Mouse (Mus musculus) layer of hippocampus, adult 9-11 months (tissue): ENCODE data around the gene Gm21985.

Source experiments
- DNase-seq: peaks from one replicate; pipeline ENCODE4 v3.0.0; 2022

Gene Gm21985

GRCm38 (mm10) chr2:112266242-112266592 is at the start of gene Gm21985:
Gene Gm21985, plus strand, starts transcription at chr2:112266314.
- DNase-seq, result peak; percentile 59

DNA sequence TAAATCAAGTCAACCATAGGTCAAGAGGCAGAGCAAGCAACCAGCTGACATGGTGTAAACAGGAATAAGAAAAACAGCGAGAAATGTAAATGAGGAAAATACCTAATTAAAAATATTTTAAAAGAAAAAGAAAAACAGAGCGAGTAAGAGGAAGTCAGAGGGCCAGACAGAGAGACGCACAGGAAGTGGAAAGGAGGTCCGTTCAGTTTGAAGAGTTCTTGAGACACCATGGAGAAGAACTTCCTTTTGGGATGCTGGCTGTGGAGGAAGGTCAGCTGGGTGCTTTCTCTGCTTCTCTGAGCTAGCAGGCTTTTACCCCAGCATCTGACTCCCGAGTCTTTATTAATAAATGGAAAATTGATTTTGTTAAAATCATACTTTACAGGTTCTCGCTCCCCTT is 48.5 kb upstream of the Gm21985 start:
- DNase-seq, result no peak

DNA sequence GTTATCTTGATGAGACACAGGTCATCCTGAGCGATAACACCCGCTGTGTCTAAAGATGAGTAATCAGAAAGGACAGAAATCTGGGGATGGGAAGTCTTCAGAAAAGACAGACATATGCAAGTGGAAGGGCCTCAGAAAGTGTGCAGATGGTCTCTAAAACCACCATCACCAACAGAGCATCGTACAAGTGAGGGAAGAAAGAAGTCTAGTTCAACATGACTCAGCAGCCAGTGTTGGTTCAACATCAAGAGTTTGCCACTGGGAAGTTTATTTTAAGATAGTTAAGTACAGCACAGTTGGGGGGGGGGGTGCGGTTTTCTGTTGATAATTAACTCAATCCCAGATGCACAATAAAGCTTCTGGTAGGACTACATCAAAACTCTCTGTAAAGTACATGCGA is 45.2 kb upstream of the Gm21985 start:
- DNase-seq, result no peak

- no peak for DNase-seq
Measured at GRCm38 (mm10) chr2:112222607-112223006, 43.5 kb upstream of the Gm21985 start.

DNA sequence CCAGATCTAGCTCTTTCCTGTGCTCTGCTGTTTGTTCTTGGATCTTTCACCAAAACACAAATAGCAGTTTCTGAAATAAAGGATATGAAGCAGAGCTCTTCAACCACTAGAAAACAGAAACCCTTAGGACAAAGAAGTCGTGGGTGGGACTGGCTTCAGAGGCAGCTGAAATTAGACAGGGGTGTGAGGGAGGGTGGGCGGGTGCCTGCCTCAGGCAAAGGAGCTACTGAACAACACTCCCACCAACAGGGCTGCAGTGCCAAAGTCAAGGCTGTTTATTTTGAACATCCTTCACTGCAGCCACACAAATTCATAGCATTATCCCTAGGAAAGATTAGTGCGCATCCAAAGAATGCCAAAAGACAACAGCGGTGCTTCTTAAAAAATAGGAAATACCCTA is 41.8 kb upstream of the Gm21985 start:
- DNase-seq, result no peak

DNA sequence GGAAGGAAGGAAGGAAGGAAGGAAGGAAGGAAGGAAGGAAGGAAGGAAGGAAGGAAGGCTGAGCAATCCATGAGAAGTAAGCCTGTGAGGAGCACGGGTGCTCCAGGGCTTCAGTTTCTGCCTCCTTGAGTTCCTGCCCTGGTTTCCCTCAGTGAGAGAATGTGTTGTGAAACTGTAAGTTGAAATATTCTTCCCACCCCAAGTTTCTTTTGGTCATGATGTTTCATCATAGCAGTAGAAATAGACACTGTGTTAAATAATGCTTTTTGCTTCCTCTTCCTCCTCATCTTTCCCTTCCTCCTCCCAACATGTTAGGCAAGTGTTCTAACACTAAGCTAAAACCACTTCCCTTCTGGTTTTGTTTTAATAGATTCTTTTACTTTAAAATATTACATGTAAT is 33.5 kb upstream of the Gm21985 start:
- DNase-seq, result no peak

- DNase-seq, result no peak
Measured at GRCm38 (mm10) chr2:112236620-112237019, 29.5 kb upstream of the Gm21985 start.

- no peak for DNase-seq
Measured at GRCm38 (mm10) chr2:112238006-112238405, 28.1 kb upstream of the Gm21985 start.

GRCm38 (mm10) chr2:112239212-112239934 is 26.7 kb upstream of the Gm21985 start, which contains the start of gene Lpcat4:
Gene Lpcat4, plus strand, starts transcription at chr2:112239468.
- peak; percentile 87 for DNase-seq

DNA sequence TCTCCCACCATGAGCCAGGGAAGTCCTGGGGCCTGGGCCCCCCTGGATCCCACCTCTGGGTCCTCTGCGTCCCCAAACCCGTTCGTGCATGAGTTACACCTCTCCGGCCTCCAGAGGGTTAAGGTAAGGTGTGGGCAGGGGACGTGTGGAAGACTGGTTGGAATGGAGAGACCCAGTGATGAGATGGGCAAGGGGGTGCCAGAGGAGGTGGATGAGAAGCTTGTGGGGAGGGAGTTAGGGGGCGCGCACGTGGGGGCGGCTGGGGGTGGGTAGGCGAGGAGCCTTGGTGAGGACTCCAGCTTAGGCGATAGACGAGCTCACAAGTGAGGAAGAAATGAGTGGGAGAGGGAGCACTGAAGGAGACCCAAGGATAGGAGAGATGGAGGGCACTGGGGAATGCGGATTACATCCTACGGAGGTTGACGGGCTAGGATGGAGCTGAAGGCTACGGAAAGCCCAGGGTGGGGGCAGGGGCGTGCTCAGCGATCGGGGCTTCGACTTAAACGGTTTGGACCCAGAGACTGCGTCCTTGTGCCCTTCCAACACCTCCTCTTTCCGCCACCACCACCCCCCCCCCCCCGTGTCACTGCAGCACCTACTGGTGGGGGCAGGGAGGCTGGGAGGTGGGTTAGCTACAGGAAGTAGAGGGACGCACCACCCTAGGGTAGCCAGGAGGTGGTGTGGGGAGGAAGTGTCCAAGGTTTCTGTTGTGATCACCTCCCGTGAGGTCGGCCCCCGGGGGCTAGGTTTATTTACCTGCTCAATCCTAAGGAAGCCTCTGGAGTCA is 26.0 kb upstream of the Gm21985 start:
- no peak for DNase-seq

DNA sequence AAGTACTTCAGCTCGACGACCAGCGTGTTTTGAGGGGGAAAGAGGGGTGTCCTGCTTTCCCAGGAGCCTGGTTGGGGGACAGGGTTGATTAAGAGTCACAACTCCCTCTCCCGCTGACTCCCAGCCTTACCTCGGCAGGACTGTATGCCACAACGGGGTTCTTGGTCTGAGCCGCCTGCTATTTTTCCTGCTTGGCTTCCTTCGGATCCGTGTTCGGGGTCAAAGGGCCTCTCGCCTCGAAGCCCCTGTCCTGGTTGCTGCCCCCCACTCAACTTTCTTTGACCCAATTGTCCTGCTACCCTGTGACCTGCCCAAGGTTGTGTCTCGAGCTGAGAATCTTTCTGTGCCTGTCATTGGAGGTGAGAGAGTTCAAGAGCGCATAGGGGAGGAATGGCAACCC is 24.3 kb upstream of the Gm21985 start:
- no peak for DNase-seq

DNA sequence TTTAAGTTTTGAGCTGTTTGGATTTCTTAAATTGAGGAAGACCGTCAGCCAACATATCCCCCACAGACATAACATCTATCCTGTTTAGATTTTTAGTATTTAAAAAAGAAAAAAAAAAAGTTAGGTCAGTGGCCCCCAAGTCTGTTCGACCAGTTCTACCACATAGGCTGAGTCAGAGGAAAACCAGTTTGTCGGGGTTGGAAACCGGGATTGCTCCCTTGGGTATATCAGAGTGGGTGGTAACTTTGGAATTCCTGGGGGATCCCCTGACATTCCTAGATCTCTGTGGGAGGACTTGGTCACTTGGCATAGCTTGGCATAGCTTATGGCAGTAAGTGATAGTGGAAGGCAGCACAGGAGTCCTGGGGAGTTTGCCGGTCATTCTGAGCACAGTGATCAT is 20.8 kb upstream of the Gm21985 start:
- DNase-seq, result no peak

DNA sequence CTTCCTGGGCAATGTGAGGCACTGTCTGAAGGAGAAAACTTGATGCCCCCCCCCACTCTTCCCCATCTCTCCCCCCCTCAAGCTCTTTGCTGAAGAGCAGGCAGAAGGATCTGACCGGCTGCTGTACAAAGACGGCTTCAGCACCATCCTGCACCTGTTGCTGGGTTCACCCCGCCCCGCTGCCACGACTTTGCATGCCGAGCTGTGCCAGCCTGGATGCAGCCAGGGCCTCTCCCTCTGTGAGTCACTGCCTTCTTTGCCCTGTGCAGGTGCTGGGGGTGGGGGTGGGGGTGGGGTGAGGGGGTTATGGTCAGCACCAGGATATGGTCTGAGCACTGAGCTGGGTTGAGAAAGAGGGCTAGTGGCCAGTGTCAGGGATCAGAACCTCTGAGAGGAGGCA is 19.9 kb upstream of the Gm21985 start:
- no peak for DNase-seq

GRCm38 (mm10) chr2:112247323-112247722 is 18.8 kb upstream of the Gm21985 start:
- DNase-seq, result no peak

- DNase-seq, result no peak
Measured at GRCm38 (mm10) chr2:112249780-112250453, 16.2 kb upstream of the Gm21985 start.

- no peak for DNase-seq
Measured at GRCm38 (mm10) chr2:112254675-112255515, 11.2 kb upstream of the Gm21985 start.

GRCm38 (mm10) chr2:112259241-112259962 is 6.7 kb upstream of the Gm21985 start, which contains the start of gene Nutm1:
Gene Nutm1, minus strand, starts transcription at chr2:112259291.
- DNase-seq, result no peak

GRCm38 (mm10) chr2:112261748-112262653 is 4.1 kb upstream of the Gm21985 start, which contains the start of gene Nop10:
Gene Nop10, plus strand, starts transcription at chr2:112261926.
- DNase-seq, result peak; percentile 85

- no peak for DNase-seq
Measured at GRCm38 (mm10) chr2:112262779-112263295, 3.3 kb upstream of the Gm21985 start.

DNA sequence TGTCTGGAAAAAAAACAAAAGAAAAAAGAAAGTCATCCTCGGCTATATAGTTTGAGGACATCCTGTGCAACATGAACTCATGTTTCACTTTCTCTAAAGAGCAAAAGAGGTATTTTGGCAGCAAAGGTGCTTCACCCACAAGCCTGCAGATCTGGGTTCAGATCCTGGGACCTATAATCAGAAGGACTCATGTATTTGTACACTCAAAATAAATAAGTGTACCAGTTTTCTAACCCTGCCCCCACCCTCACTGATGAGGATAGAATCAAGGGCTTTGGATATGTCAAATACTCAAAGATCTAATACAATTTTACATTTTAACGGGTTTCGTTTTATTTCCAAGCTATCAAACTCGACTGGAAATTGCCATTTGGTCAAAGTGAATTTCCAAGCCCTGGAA is 1.8 kb upstream of the Gm21985 start:
- DNase-seq, result no peak
